Mouse (Mus musculus) hindbrain, embryonic 13.5 days (tissue): ENCODE measurements around the gene Dnajc19. TPM values are rescaled to one million over a fixed set of nuclear protein-coding genes. Genes with fewer than 3 reads are reported as not detected.

Source experiments
- ATAC-seq: fragments of 200-750 bp; cut with Nextera tagmentation; 2 replicates; pipeline ENCODE4 v1.8.0; 2017; ENCODE audit warnings: moderate TSS enrichment; ENCODE audit not compliant: low FRiP score
- H3K27ac ChIP-seq: fragments of 300-500 bp; sonication (generic); 2 replicates; pipeline ENCODE4 v1.5.1; 2015; ENCODE audit warnings: inconsistent platforms, mild to moderate bottlenecking, moderate library complexity
- H3K27me3 ChIP-seq: fragments of 300-500 bp; sonication (generic); 2 replicates; pipeline ENCODE4 v1.6.1; 2015; ENCODE audit warnings: mild to moderate bottlenecking, inconsistent platforms
- H3K36me3 ChIP-seq: fragments of 300-500 bp; sonication (generic); 2 replicates; pipeline ENCODE4 v1.6.1; 2015; ENCODE audit warnings: mild to moderate bottlenecking, inconsistent platforms
- H3K4me1 ChIP-seq: fragments of 300-500 bp; sonication (generic); replicated peaks from 2 replicates; pipeline ENCODE4 v1.6.1; 2015; ENCODE audit warnings: inconsistent platforms
- H3K4me2 ChIP-seq: fragments of 300-500 bp; sonication (generic); 2 replicates; pipeline ENCODE4 v1.6.1; 2015; ENCODE audit warnings: inconsistent platforms, mild to moderate bottlenecking, moderate library complexity
- H3K4me3 ChIP-seq: fragments of 300-500 bp; sonication (generic); 2 replicates; pipeline ENCODE4 v1.5.1; 2015; ENCODE audit warnings: mild to moderate bottlenecking, inconsistent platforms
- H3K9ac ChIP-seq: fragments of 300-500 bp; sonication (generic); 2 replicates; pipeline ENCODE4 v1.6.1; 2015; ENCODE audit warnings: mild to moderate bottlenecking, inconsistent platforms
- H3K9me3 ChIP-seq: fragments of 300-500 bp; sonication (generic); 2 replicates; pipeline ENCODE4 v1.6.1; 2016; ENCODE audit warnings: inconsistent platforms
- WGBS: fragments of 180-500 bp; shearing (Covaris S2); methylation state at CpG from one replicate; pipeline ENCODE4 v1.1.7; 2015; 5-methylcytosine and 5-hydroxymethylcytosine counted together
- polyA plus RNA-seq: library from polyadenylated mRNA; unstranded; fragments of >200 nt; fragmentation: Nextera tagmentation; extraction: Ambion mirVana; gene quantifications from 2 replicates; pipeline ENCODE4 v1.2.1, GENCODE M21; 2015

Dnajc19 gene
- polyA plus RNA-seq, 1 experiment from 2014 or later = 126 TPM

DNA sequence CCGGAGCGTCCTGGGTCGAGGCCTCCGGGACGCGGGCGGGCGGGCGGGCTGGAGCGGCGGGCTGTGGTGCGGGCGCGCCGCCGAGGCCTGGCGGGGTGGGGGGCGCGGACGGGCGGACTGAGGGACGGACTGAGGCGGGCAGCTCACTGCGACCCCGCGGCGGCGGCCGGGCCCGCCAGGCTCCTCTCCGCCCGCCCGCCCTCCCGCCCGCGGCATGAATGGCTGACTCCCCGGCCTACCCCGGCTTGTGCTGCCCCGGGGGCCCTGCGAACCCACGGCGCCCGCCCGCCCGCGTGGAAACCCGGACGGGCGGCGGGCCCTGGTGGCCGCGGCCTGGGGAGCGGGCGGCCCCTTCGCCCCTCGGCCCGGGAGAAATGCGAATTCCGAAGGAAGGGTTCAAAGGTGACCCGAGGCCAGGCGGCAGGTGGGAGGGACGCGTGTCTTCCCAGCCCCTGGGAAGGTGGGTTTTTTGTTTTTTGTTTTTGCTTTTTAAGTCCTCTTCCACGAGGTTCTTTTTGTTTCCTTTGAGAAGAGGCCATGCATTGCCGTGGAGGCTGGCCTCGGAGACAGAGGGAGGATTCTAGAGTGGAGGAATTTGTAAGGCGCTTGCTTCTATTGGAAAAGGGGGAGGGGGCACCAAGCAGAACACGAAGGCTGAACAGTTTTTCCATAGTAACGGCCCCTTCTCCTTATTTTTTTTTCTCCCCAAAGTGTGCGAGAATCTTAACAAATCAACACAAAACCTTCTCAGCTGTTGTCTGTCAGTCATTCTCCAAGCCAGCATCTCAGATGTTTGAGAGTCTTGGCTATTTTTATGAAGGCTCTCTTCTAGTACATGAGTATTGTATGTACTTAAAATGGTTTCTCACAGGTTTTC lies 60.5 kb downstream of the Dnajc19 start:
- peak overlapping the region; percentile 96 for H3K9ac ChIP-seq
- H3K36me3 ChIP-seq = no peaks in the 10 kb centered on the region
- no peaks in the 10 kb centered on the region for H3K9me3 ChIP-seq
- peak overlapping the region; percentile 94 for H3K27ac ChIP-seq
- WGBS = under 1% methylated on average over 54 of the region's 70 CpGs
- no peaks in the 10 kb centered on the region for H3K27me3 ChIP-seq
- peaks cover 18% of the 10 kb centered on the region for H3K4me1 ChIP-seq
- H3K4me3 ChIP-seq = peak overlapping the region; percentile 96
- H3K4me2 ChIP-seq = peak overlapping the region; percentile 78
- no peak; the same call in none of the 2 replicates for ATAC-seq

DNA sequence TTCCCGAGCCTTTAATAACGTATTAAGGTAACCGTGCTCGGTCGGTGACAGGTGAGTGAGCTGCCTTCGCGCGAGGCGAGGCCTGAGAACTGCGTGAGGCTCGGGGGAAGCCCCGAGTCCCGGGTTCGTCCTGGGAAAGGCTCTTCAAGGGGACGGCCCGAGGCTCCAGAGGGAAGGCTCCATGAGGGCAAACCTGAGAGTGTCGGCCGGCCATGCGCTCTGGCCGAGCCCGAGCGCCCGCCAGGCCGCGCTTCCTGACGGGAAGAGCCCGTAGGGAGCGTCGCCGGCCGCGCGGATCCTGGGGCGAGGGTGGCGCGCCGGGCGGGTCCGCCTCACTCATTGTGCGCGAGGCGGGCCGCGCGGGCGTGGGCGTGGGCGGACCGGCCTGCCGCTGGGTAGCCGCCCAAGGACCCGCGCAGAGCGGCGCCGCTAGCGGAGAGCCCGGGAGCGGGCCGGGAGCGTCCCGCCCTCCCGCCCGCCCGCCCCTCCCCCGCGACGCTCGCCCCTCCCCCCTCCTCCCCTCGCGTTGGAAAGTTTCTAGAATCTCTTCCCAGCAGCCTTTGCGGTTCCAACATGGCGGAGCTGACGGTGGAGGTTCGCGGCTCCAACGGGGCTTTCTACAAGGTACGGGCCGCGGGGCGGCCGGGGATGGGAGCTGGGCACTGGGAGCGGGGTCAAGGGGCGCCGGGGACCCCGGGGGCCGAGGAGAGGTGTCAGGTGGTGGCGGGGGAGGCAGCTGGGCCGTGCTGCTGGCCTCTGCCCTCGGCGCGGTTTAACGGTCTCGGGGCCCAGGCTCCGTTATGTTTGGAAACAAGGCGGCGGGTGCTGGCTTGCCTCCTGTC lies 61.4 kb downstream of the Dnajc19 start, which contains the start of gene Fxr1:
TSS of gene Fxr1 (plus strand) at position 404 of the 842 bp plus-strand sequence.
- Histone ChIP-seq H3K9me3 (no peaks in the 10 kb centered on the region), H3K27me3 (no peaks in the 10 kb centered on the region), H3K4me1 (peaks cover 18% of the 10 kb centered on the region), H3K4me3 (peak within 1 kb of the TSS; percentile 96), H3K36me3 (no peaks in the 10 kb centered on the region), H3K4me2 (peak within 1 kb of the TSS; percentile 78), H3K27ac (peak within 1 kb of the TSS; percentile 94), H3K9ac (peak within 1 kb of the TSS; percentile 96)
- peak; percentile 97 for ATAC-seq
- under 1% methylated on average over 58 of the region's 97 CpGs for WGBS

DNA sequence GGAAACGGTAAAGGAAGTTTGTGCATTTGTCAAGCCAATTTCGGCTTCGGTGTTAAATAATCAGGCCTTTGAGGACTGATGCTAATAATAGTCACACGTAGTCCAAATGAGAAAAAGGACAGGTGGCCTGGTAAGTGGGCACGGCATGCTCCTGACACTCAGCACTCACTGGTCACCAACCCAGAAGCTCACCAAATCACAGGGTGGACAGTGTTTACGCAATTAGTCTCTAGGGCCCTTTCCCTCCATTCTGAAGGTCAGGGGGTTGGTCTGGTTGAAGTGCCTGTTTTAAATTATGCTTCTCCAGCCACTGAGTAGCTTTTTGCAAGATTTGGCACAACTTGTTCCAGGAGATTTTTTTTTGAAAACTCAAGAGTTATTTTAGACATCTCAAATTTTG lies 72.9 kb downstream of the Dnajc19 start:
- Histone ChIP-seq H3K9ac (no peak overlapping the region), H3K27me3 (no peaks in the 10 kb centered on the region), H3K36me3 (no peaks in the 10 kb centered on the region), H3K4me2 (no peak overlapping the region), H3K9me3 (no peaks in the 10 kb centered on the region), H3K4me1 (no peaks in the 10 kb centered on the region), H3K27ac (no peak overlapping the region), H3K4me3 (no peak overlapping the region)
- 78% methylated on average over 6 of the region's 6 CpGs for WGBS
- no peak for ATAC-seq

DNA sequence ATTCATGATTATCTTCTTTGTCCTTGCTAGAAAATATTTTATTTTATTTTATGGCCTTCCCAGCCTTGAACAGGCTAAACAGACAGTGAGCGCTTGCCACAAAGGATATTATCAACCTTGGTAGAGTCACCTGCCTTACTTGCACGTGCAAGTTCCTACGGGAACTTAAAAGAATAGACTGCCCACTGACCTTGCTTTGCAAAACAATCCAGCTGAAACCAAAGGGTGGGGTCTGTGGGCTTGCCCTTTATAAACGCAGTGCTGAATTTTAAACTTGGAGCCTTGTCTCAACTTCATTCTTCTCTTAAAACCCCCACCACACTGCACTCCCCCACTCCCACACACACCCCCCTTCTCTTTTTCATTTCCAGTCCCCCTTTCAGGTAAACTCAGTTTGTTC lies 73.5 kb downstream of the Dnajc19 start:
- no peak for ATAC-seq
- no peaks in the 10 kb centered on the region for H3K4me1 ChIP-seq
- no peak overlapping the region for H3K9ac ChIP-seq
- no peaks in the 10 kb centered on the region for H3K27me3 ChIP-seq
- H3K4me3 ChIP-seq = no peak overlapping the region
- H3K4me2 ChIP-seq = no peak overlapping the region
- no peak overlapping the region for H3K27ac ChIP-seq
- H3K9me3 ChIP-seq = no peaks in the 10 kb centered on the region
- H3K36me3 ChIP-seq = no peaks in the 10 kb centered on the region
- WGBS = 43% methylated on average over 4 of the region's 4 CpGs

DNA sequence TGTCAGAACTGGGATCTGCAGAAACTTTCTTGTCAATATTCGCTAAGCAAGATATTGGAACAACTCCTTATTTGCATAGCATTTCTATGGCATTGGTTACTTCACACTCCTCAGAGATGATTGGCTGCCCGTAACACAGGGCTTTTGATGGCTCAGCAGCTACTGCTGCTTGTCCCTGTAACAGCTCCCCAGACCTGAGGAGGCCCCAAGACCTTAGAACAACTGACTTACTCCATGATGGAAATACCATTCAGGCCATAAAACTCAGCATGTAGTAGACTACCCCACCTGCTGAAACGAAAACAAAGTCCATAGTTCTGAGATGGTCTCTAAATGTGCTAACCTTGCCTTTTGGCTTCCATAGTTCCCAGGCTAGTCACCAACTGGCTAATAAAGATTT lies 74.3 kb downstream of the Dnajc19 start:
- no peak overlapping the region for H3K9ac ChIP-seq
- H3K4me2 ChIP-seq = no peak overlapping the region
- no peak overlapping the region for H3K27ac ChIP-seq
- H3K36me3 ChIP-seq = no peaks in the 10 kb centered on the region
- WGBS = 75% methylated on average over 3 of the region's 3 CpGs
- H3K27me3 ChIP-seq = no peaks in the 10 kb centered on the region
- H3K4me1 ChIP-seq = no peaks in the 10 kb centered on the region
- ATAC-seq = no peak
- no peaks in the 10 kb centered on the region for H3K9me3 ChIP-seq
- H3K4me3 ChIP-seq = no peak overlapping the region

DNA sequence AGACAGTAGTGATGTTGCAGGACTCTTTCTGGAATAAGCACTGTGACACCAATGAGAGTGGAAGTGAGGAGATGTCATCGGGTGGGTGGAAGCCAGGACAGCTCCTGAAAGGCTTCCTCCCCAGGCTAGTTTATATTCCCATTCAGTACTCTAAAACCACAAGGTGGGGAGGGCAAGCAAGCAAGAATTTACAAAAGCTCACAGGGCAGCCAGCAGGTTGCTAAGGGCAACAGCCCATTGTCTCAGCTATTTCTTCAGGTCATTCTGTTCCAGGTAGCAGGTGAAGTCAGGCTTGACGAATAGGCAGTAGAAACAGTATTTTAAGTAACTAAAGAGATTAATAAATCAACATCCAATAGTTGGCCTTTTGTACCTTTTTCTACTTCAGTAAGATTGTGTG lies 74.8 kb downstream of the Dnajc19 start:
- Histone ChIP-seq H3K4me2 (no peak overlapping the region), H3K36me3 (no peaks in the 10 kb centered on the region), H3K4me1 (no peaks in the 10 kb centered on the region), H3K4me3 (no peak overlapping the region), H3K27me3 (no peaks in the 10 kb centered on the region), H3K9ac (no peak overlapping the region), H3K27ac (no peak overlapping the region), H3K9me3 (no peaks in the 10 kb centered on the region)
- no peak for ATAC-seq
- 37% methylated on average over 2 of the region's 2 CpGs for WGBS

Other genes with a start within 250 kb of the Dnajc19 start
- gene Ccdc39, start 237.0 kb downstream of the Dnajc19 start, polyA plus RNA-seq = 12.9 and 13.0 TPM in 2 replicates
- gene Fxr1, start 61.4 kb downstream of the Dnajc19 start, polyA plus RNA-seq = 42.4 and 44.7 TPM in 2 replicates